Mouse (Mus musculus) spleen, adult 2 months (tissue): ENCODE results near the gene Itpkb.

Source experiments
- CTCF ChIP-seq: fragments of 200-500 bp; IDR thresholded peaks from 2 replicates; pipeline ENCODE4 v1.5.1; 2011; ENCODE audit warnings: mild to moderate bottlenecking, inconsistent platforms; ENCODE audit not compliant: insufficient read depth, insufficient read length, insufficient replicate concordance; ENCODE audit errors: extremely low read depth
- POLR2A ChIP-seq: fragments of 200-500 bp; IDR thresholded peaks from 2 replicates; pipeline ENCODE4 v1.6.1; 2011; ENCODE audit warnings: low read depth, low read length, inconsistent platforms

GRCm38 (mm10) chr1:180423008-180423639 is 92.8 kb downstream of the Itpkb start:
- TF ChIP-seq POLR2A: no peak
- no peak for TF ChIP-seq CTCF
